ENCODE assay signal across 10 mouse cellular contexts in the genomic region with DNA sequence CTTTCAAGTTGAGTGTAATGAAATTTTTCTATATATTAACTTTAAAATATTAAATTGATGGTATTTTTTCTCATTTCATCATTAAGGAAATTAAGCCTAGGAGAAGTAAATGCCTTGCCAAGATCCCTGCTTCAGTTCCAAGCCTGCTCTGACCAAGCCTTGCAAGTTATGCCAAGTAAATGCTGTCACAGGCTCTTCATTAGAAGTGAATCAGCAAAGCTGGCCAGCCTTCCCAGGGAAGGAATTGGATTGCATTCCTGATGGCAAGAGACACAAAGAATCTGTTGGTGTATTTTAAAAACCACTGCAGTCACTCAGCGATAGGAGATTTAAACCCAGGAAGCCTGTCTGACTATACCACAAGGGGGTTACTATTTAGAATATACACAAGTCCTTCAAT. TPM values are rescaled to one million over a fixed set of nuclear protein-coding genes. Genes with fewer than 3 reads are reported as not detected.
DNase-seq lines count a peak whose midpoint lies in the region; ATAC-seq lines count a peak whose summit lies in the region.
"Had no signal": no experiment of that assay in that cellular context is flagged by ENCODE, and none has a peak within 500 bp of the region (broad histone marks: within the 10 kb centered on the region; RNA-seq: fewer than 3 reads in every experiment).

No protein-coding gene starts in this region.

- H3K4me1 ChIP-seq in hindbrain, embryonic 14.5 days (replicated peaks; ENCODE audit: control insufficient read depth, insufficient read depth, low read length) = no peaks in the 10 kb centered on the region
- H3K4me1 ChIP-seq in hindbrain, embryonic 16.5 days (ENCODE audit: control insufficient read depth, insufficient read depth, low read depth, low read length) = no peaks in the 10 kb centered on the region
- H3K4me1 ChIP-seq in kidney, embryonic 16.5 days (ENCODE audit: insufficient read depth, low read length) = no peaks in the 10 kb centered on the region
- H3K4me1 ChIP-seq: hindbrain, embryonic 15.5 days had no signal

- H3K36me3 ChIP-seq in hindbrain, embryonic 14.5 days (replicated peaks; ENCODE audit: control insufficient read depth, insufficient read depth) = no peaks in the 10 kb centered on the region
- H3K36me3 ChIP-seq in hindbrain, embryonic 16.5 days (ENCODE audit: control insufficient read depth, insufficient read depth, low read length) = no peaks in the 10 kb centered on the region
- no peaks in the 10 kb centered on the region for H3K36me3 ChIP-seq in kidney, embryonic 16.5 days (ENCODE audit: insufficient read depth, low read length)
- H3K36me3 ChIP-seq: hindbrain, embryonic 15.5 days had no signal

- H3K9me3 ChIP-seq in hindbrain, embryonic 14.5 days (ENCODE audit: control insufficient read depth, low read length) = no peaks in the 10 kb centered on the region
- no peaks in the 10 kb centered on the region for H3K9me3 ChIP-seq in hindbrain, embryonic 16.5 days (ENCODE audit: control insufficient read depth, low read length)
- H3K9me3 ChIP-seq in kidney, embryonic 16.5 days (ENCODE audit: low read length) = no peaks in the 10 kb centered on the region
- H3K9me3 ChIP-seq: hindbrain, embryonic 15.5 days had no signal

- DNase-seq in hindbrain, embryonic 14.5 days (ENCODE audit: low spot score) = peak; percentile 38
- DNase-seq in adipocyte (ENCODE audit: low spot score) = peak; percentile 81
- peak; percentile 40 to 43 for DNase-seq in cerebellum, postnatal 36 days
- peak; percentile 46 to 57 for DNase-seq in layer of hippocampus, adult 8-10 months (ENCODE audit: low spot score in 2 of 2)
- no peak for DNase-seq in thymus, postnatal 4 days
- DNase-seq in frontal cortex, postnatal 25 days (ENCODE audit: low spot score in 2 of 2) = no peak

- no peak overlapping the region for H3K4me2 ChIP-seq in hindbrain, embryonic 14.5 days (replicated peaks)
- no peak overlapping the region for H3K4me2 ChIP-seq in hindbrain, embryonic 16.5 days (ENCODE audit: low read length)
- H3K4me2 ChIP-seq in kidney, embryonic 16.5 days (replicated peaks; ENCODE audit: low read depth, low read length) = no peak overlapping the region
- H3K4me2 ChIP-seq: hindbrain, embryonic 15.5 days had no signal

- no peaks in the 10 kb centered on the region for H3K27me3 ChIP-seq in hindbrain, embryonic 14.5 days (ENCODE audit: control insufficient read depth, insufficient read depth, low read length)
- H3K27me3 ChIP-seq in hindbrain, embryonic 16.5 days (replicated peaks; ENCODE audit: control insufficient read depth, insufficient read depth, low read length) = no peaks in the 10 kb centered on the region
- no peaks in the 10 kb centered on the region for H3K27me3 ChIP-seq in kidney, embryonic 16.5 days (ENCODE audit: insufficient read depth, low read length)
- H3K27me3 ChIP-seq: hindbrain, embryonic 15.5 days had no signal

- WGBS in hindbrain, embryonic 14.5 days = 81% methylated on average over 1 of the region's 1 CpGs
- 77% methylated on average over 1 of the region's 1 CpGs for WGBS in hindbrain, embryonic 16.5 days
- WGBS in kidney, embryonic 16.5 days = 91% methylated on average over 1 of the region's 1 CpGs

- H3K9ac ChIP-seq in hindbrain, embryonic 14.5 days = no peak overlapping the region
- H3K9ac ChIP-seq in hindbrain, embryonic 16.5 days (ENCODE audit: low read depth, low read length) = no peak overlapping the region
- no peak overlapping the region for H3K9ac ChIP-seq in kidney, embryonic 16.5 days (replicated peaks; ENCODE audit: low read length)
- H3K9ac ChIP-seq: hindbrain, embryonic 15.5 days; liver, embryonic 14.5 days had no signal

- no peak for ATAC-seq in hindbrain, embryonic 14.5 days (ENCODE audit: low FRiP score)
- no peak; the same call in 1 of the 2 replicates for ATAC-seq in hindbrain, embryonic 16.5 days
- no peak for ATAC-seq in kidney, embryonic 16.5 days (ENCODE audit: low FRiP score, low TSS enrichment)

- no peak overlapping the region for H3K27ac ChIP-seq in hindbrain, embryonic 14.5 days
- no peak overlapping the region for H3K27ac ChIP-seq in hindbrain, embryonic 16.5 days (ENCODE audit: low read depth, low read length)
- no peak overlapping the region for H3K27ac ChIP-seq in kidney, embryonic 16.5 days (ENCODE audit: low read length)
- H3K27ac ChIP-seq: hindbrain, embryonic 15.5 days; liver, embryonic 14.5 days had no signal

- no peak overlapping the region for H3K4me3 ChIP-seq in hindbrain, embryonic 14.5 days (replicated peaks; ENCODE audit: low read length)
- H3K4me3 ChIP-seq in hindbrain, embryonic 16.5 days (ENCODE audit: low read length) = no peak overlapping the region
- no peak overlapping the region for H3K4me3 ChIP-seq in kidney, embryonic 16.5 days (ENCODE audit: low read length)
- H3K4me3 ChIP-seq: hindbrain, embryonic 15.5 days had no signal

RNA-seq across cellular contexts. Expression of a gene that starts 32.0 kb away (rescaled TPM):
- polyA plus RNA-seq in hindbrain, embryonic 14.5 days (2014; fragmentation: Nextera tagmentation; extraction: Ambion mirVana) = 219 and 246 TPM in 2 replicates
- polyA plus RNA-seq in hindbrain, embryonic 16.5 days (2015; fragmentation: Nextera tagmentation; extraction: Ambion mirVana) = 213 and 218 TPM in 2 replicates
- total RNA-seq in layer of hippocampus, adult 8-10 months (2022) = 100 to 1,000 TPM; 410 to 478 (median 439) TPM
- 68.8 and 72.0 TPM in 2 replicates for polyA plus RNA-seq in kidney, embryonic 16.5 days (2015; fragmentation: Nextera tagmentation; extraction: Ambion mirVana)

Comparison
In these comparisons a context has a peak if more than half of its experiments do, and no peak if none do; other contexts are left out.
1. DNase-seq: peak in hindbrain, embryonic 14.5 days (single experiment), adipocyte (single experiment), cerebellum, postnatal 36 days (2 of 2) and layer of hippocampus, adult 8-10 months (2 of 2); none in thymus, postnatal 4 days (single experiment) and frontal cortex, postnatal 25 days (0 of 2).